Mouse (Mus musculus): ENCODE results near the gene Kifc1. TPM values are rescaled to one million over a fixed set of nuclear protein-coding genes. Genes with fewer than 3 reads are reported as not detected.
"Not testable (repeated sequence)": the region's sequence is repeated elsewhere in the genome, so short reads cannot be mapped to it uniquely, and the experiment has no call there.

Gene Kifc1
- total RNA-seq, 2 experiments from 2014 or later = 5.0 to 47.5 TPM

GRCm38 (mm10) chr17:33904835-33905234 is 14.4 kb upstream of the Kifc1 start, which contains the start of gene Platr17:
TSS of gene Platr17 (plus strand) at chr17:33905135.
- not testable (repeated sequence) for ATAC-seq (replicated peaks; ENCODE audit: low FRiP score, poor library complexity, severe bottlenecking)

- ATAC-seq (replicated peaks; ENCODE audit: low FRiP score, poor library complexity, severe bottlenecking) = not testable (repeated sequence)
Measured at GRCm38 (mm10) chr17:33903911-33904651, 13.6 kb upstream of the Kifc1 start.

- no peak for ATAC-seq (replicated peaks; ENCODE audit: low FRiP score, poor library complexity, severe bottlenecking)
Measured at GRCm38 (mm10) chr17:33902491-33902890, 12.0 kb upstream of the Kifc1 start.

GRCm38 (mm10) chr17:33902079-33902478 is 11.6 kb upstream of the Kifc1 start:
- no peak for ATAC-seq (replicated peaks; ENCODE audit: low FRiP score, poor library complexity, severe bottlenecking)

GRCm38 (mm10) chr17:33901653-33902052 is 11.2 kb upstream of the Kifc1 start:
- no peak for ATAC-seq (replicated peaks; ENCODE audit: low FRiP score, poor library complexity, severe bottlenecking)

GRCm38 (mm10) chr17:33900989-33901314 is 10.5 kb upstream of the Kifc1 start:
- ATAC-seq (replicated peaks; ENCODE audit: low FRiP score, poor library complexity, severe bottlenecking) = no peak

- ATAC-seq (replicated peaks; ENCODE audit: low FRiP score, poor library complexity, severe bottlenecking) = no peak; the same call in 1 of the 2 replicates
Measured at GRCm38 (mm10) chr17:33900281-33900988, 10.0 kb upstream of the Kifc1 start.

GRCm38 (mm10) chr17:33899642-33900041 is 9.2 kb upstream of the Kifc1 start:
- ATAC-seq (replicated peaks; ENCODE audit: low FRiP score, poor library complexity, severe bottlenecking) = peak; percentile 91

- ATAC-seq (replicated peaks; ENCODE audit: low FRiP score, poor library complexity, severe bottlenecking) = not testable (repeated sequence)
Measured at GRCm38 (mm10) chr17:33898193-33898592, 7.7 kb upstream of the Kifc1 start.

GRCm38 (mm10) chr17:33897114-33897794 is 6.8 kb upstream of the Kifc1 start:
- ATAC-seq (replicated peaks; ENCODE audit: low FRiP score, poor library complexity, severe bottlenecking) = 0 out of 2 replicates have a peak, but pooled peaks have one; percentile 45

GRCm38 (mm10) chr17:33893011-33893410 is 2.5 kb upstream of the Kifc1 start:
- ATAC-seq (replicated peaks; ENCODE audit: low FRiP score, poor library complexity, severe bottlenecking) = not testable (repeated sequence)

- no peak for ATAC-seq (replicated peaks; ENCODE audit: low FRiP score, poor library complexity, severe bottlenecking)
Measured at GRCm38 (mm10) chr17:33892429-33892828, 2.0 kb upstream of the Kifc1 start.

GRCm38 (mm10) chr17:33891892-33892291 is 1.4 kb upstream of the Kifc1 start:
- ATAC-seq (replicated peaks; ENCODE audit: low FRiP score, poor library complexity, severe bottlenecking) = not testable (repeated sequence)

GRCm38 (mm10) chr17:33891357-33891756 is 896 bp upstream of the Kifc1 start:
- no peak for ATAC-seq (replicated peaks; ENCODE audit: low FRiP score, poor library complexity, severe bottlenecking)

GRCm38 (mm10) chr17:33889941-33890532 is 424 bp downstream of the Kifc1 start:
- not testable (repeated sequence) for ATAC-seq (replicated peaks; ENCODE audit: low FRiP score, poor library complexity, severe bottlenecking)

- not testable (repeated sequence) for ATAC-seq (replicated peaks; ENCODE audit: low FRiP score, poor library complexity, severe bottlenecking)
Measured at GRCm38 (mm10) chr17:33888230-33888629, 2.2 kb downstream of the Kifc1 start.

- not testable (repeated sequence) for ATAC-seq (replicated peaks; ENCODE audit: low FRiP score, poor library complexity, severe bottlenecking)
Measured at GRCm38 (mm10) chr17:33887802-33888201, 2.7 kb downstream of the Kifc1 start.

GRCm38 (mm10) chr17:33884320-33884719 is 6.1 kb downstream of the Kifc1 start:
- ATAC-seq (replicated peaks; ENCODE audit: low FRiP score, poor library complexity, severe bottlenecking) = 0 out of 2 replicates have a peak, but pooled peaks have one; percentile 19

- ATAC-seq (replicated peaks; ENCODE audit: low FRiP score, poor library complexity, severe bottlenecking) = not testable (repeated sequence)
Measured at GRCm38 (mm10) chr17:33875797-33876196, 14.7 kb downstream of the Kifc1 start.

- ATAC-seq (replicated peaks; ENCODE audit: low FRiP score, poor library complexity, severe bottlenecking) = no peak
Measured at GRCm38 (mm10) chr17:33874411-33874810, 16.1 kb downstream of the Kifc1 start.
